Mouse (Mus musculus) liver, embryonic 15.5 days (tissue): ENCODE measurements around the gene Tmem88b. TPM values are rescaled to one million over a fixed set of nuclear protein-coding genes. Genes with fewer than 3 reads are reported as not detected.
A peak's percentile ranks its signal among the peaks of the same experiment; 100 is the strongest.

Source experiments
- ATAC-seq: fragments of 200-750 bp; cut with Nextera tagmentation; 2 replicates; pipeline ENCODE4 v1.8.0; 2017; ENCODE audit warnings: moderate number of reproducible peaks, mild to moderate bottlenecking, moderate library complexity; ENCODE audit not compliant: insufficient read depth
- H3K27ac ChIP-seq: fragments of 300-500 bp; sonication (generic); replicated peaks from 2 replicates; pipeline ENCODE4 v1.5.1; 2015; ENCODE audit warnings: mild to moderate bottlenecking, inconsistent platforms
- H3K27me3 ChIP-seq: fragments of 300-500 bp; sonication (generic); 2 replicates; pipeline ENCODE4 v1.6.1; 2015; ENCODE audit warnings: mild to moderate bottlenecking, inconsistent platforms
- H3K36me3 ChIP-seq: fragments of 300-500 bp; sonication (generic); replicated peaks from 2 replicates; pipeline ENCODE4 v1.6.1; 2015; ENCODE audit warnings: moderate library complexity, mild to moderate bottlenecking, inconsistent platforms
- H3K4me1 ChIP-seq: fragments of 300-500 bp; sonication (generic); replicated peaks from 2 replicates; pipeline ENCODE4 v1.6.1; 2015; ENCODE audit warnings: inconsistent platforms
- H3K4me2 ChIP-seq: fragments of 300-500 bp; sonication (generic); 2 replicates; pipeline ENCODE4 v1.6.1; 2015; ENCODE audit warnings: moderate library complexity, mild to moderate bottlenecking, inconsistent platforms
- H3K4me3 ChIP-seq: fragments of 300-500 bp; sonication (generic); replicated peaks from 2 replicates; pipeline ENCODE4 v1.5.1; 2015; ENCODE audit warnings: mild to moderate bottlenecking, inconsistent platforms
- H3K9ac ChIP-seq: fragments of 300-500 bp; sonication (generic); 2 replicates; pipeline ENCODE4 v1.6.1; 2015; ENCODE audit warnings: moderate library complexity, mild to moderate bottlenecking, inconsistent platforms
- H3K9me3 ChIP-seq: fragments of 300-500 bp; sonication (generic); replicated peaks from 2 replicates; pipeline ENCODE4 v1.6.1; 2016; ENCODE audit warnings: inconsistent platforms
- WGBS: fragments of 180-500 bp; shearing (Covaris S2); methylation state at CpG from one replicate; pipeline ENCODE4 v1.1.7; 2015; ENCODE audit warnings: mixed read lengths; ENCODE audit not compliant: insufficient replicate concordance; 5-methylcytosine and 5-hydroxymethylcytosine counted together
- polyA plus RNA-seq: library from polyadenylated mRNA; unstranded; fragments of >200 nt; fragmentation: Nextera tagmentation; extraction: Ambion mirVana; gene quantifications from 2 replicates; pipeline ENCODE4 v1.2.1, GENCODE M21; 2015

Gene Tmem88b
- polyA plus RNA-seq, 1 experiment from 2014 or later, result 0.13 TPM

GRCm38 (mm10) chr4:155812665-155813181 lies 27.0 kb upstream of the Tmem88b start:
- peak overlapping the region; percentile 74 for H3K4me2 ChIP-seq
- peak overlapping the region; percentile 96 for H3K4me3 ChIP-seq
- no peaks in the 10 kb centered on the region for H3K9me3 ChIP-seq
- H3K36me3 ChIP-seq, result peaks cover 79% of the 10 kb centered on the region
- H3K4me1 ChIP-seq, result peaks cover 34% of the 10 kb centered on the region
- no peaks in the 10 kb centered on the region for H3K27me3 ChIP-seq
- peak; percentile 47 for ATAC-seq
- peak overlapping the region; percentile 99 for H3K9ac ChIP-seq
- H3K27ac ChIP-seq, result peak overlapping the region; percentile 89
- under 1% methylated on average over 49 of the region's 49 CpGs for WGBS

GRCm38 (mm10) chr4:155811929-155812664 lies 26.4 kb upstream of the Tmem88b start, which contains the start of gene Ccnl2:
Ccnl2 (plus strand) TSS chr4:155812489.
- WGBS, result under 1% methylated on average over 59 of the region's 60 CpGs
- ATAC-seq, result peak; percentile 99
- H3K4me3 ChIP-seq, result peak within 1 kb of the TSS; percentile 96
- H3K4me1 ChIP-seq, result peaks cover 34% of the 10 kb centered on the region
- H3K9me3 ChIP-seq, result no peaks in the 10 kb centered on the region
- no peaks in the 10 kb centered on the region for H3K27me3 ChIP-seq
- H3K27ac ChIP-seq, result peak within 1 kb of the TSS; percentile 89
- peaks cover 79% of the 10 kb centered on the region for H3K36me3 ChIP-seq
- H3K4me2 ChIP-seq, result peak within 1 kb of the TSS; percentile 78
- peak within 1 kb of the TSS; percentile 99 for H3K9ac ChIP-seq

GRCm38 (mm10) chr4:155807841-155808240 lies 22.2 kb upstream of the Tmem88b start:
- no peaks in the 10 kb centered on the region for H3K9me3 ChIP-seq
- 79% methylated on average over 3 of the region's 3 CpGs for WGBS
- H3K4me3 ChIP-seq, result no peak overlapping the region
- no peak overlapping the region for H3K27ac ChIP-seq
- H3K36me3 ChIP-seq, result peaks cover 61% of the 10 kb centered on the region
- no peak for ATAC-seq
- peaks cover 34% of the 10 kb centered on the region for H3K4me1 ChIP-seq
- no peak overlapping the region for H3K9ac ChIP-seq
- no peaks in the 10 kb centered on the region for H3K27me3 ChIP-seq
- no peak overlapping the region for H3K4me2 ChIP-seq

GRCm38 (mm10) chr4:155803340-155804041 lies 17.8 kb upstream of the Tmem88b start:
- under 1% methylated on average over 58 of the region's 58 CpGs for WGBS
- Histone ChIP-seq H3K27me3 (peaks cover 18% of the 10 kb centered on the region; the same call in 1 of the 2 replicates), H3K4me2 (peak overlapping the region; percentile 87), H3K4me1 (peaks cover 31% of the 10 kb centered on the region), H3K27ac (peak overlapping the region; percentile 87), H3K9ac (peak overlapping the region; percentile 79), H3K9me3 (no peaks in the 10 kb centered on the region), H3K4me3 (peak overlapping the region; percentile 76), H3K36me3 (peaks cover 33% of the 10 kb centered on the region)
- ATAC-seq, result peak; percentile 99

GRCm38 (mm10) chr4:155802741-155803339 lies 17.2 kb upstream of the Tmem88b start, which contains the start of gene Mrpl20:
Mrpl20 (plus strand) TSS chr4:155802878.
- Histone ChIP-seq H3K27ac (peak within 1 kb of the TSS; percentile 87), H3K36me3 (peaks cover 26% of the 10 kb centered on the region), H3K27me3 (peaks cover 23% of the 10 kb centered on the region), H3K9me3 (no peaks in the 10 kb centered on the region), H3K9ac (peak within 1 kb of the TSS; percentile 79), H3K4me1 (peaks cover 31% of the 10 kb centered on the region), H3K4me2 (peak within 1 kb of the TSS; percentile 87), H3K4me3 (peak within 1 kb of the TSS; percentile 76)
- WGBS, result 7% methylated on average over 12 of the region's 12 CpGs
- ATAC-seq, result peak; percentile 44

GRCm38 (mm10) chr4:155802075-155802474 lies 16.4 kb upstream of the Tmem88b start:
- Histone ChIP-seq H3K27me3 (peaks cover 26% of the 10 kb centered on the region), H3K4me2 (peak overlapping the region; percentile 87), H3K9ac (no peak overlapping the region), H3K4me3 (no peak overlapping the region), H3K4me1 (peaks cover 31% of the 10 kb centered on the region), H3K9me3 (no peaks in the 10 kb centered on the region), H3K27ac (no peak overlapping the region), H3K36me3 (peaks cover 19% of the 10 kb centered on the region)
- no peak for ATAC-seq
- WGBS, result 100% methylated on average over 1 of the region's 1 CpGs

- no peaks in the 10 kb centered on the region for H3K36me3 ChIP-seq
- H3K27ac ChIP-seq, result no peak overlapping the region
- no peak overlapping the region for H3K4me3 ChIP-seq
- H3K4me2 ChIP-seq, result no peak overlapping the region
- H3K9ac ChIP-seq, result no peak overlapping the region
- H3K4me1 ChIP-seq, result peaks cover 5% of the 10 kb centered on the region
- WGBS, result 57% methylated on average over 2 of the region's 2 CpGs
- H3K27me3 ChIP-seq, result peaks cover 33% of the 10 kb centered on the region
- ATAC-seq, result no peak
- H3K9me3 ChIP-seq, result no peaks in the 10 kb centered on the region
Observed at GRCm38 (mm10) chr4:155793730-155794129, 8.1 kb upstream of the Tmem88b start.

- H3K27ac ChIP-seq, result no peak overlapping the region
- peak; percentile 8; the same call in 1 of the 2 replicates for ATAC-seq
Observed at GRCm38 (mm10) chr4:155791240-155791933, 5.7 kb upstream of the Tmem88b start.

GRCm38 (mm10) chr4:155790650-155791161 lies 5.0 kb upstream of the Tmem88b start:
- Histone ChIP-seq H3K4me3 (no peak overlapping the region), H3K4me1 (peaks cover 14% of the 10 kb centered on the region), H3K27me3 (peaks cover 14% of the 10 kb centered on the region), H3K36me3 (no peaks in the 10 kb centered on the region), H3K27ac (no peak overlapping the region), H3K9ac (no peak overlapping the region), H3K9me3 (no peaks in the 10 kb centered on the region), H3K4me2 (no peak overlapping the region)
- 58% methylated on average over 3 of the region's 3 CpGs for WGBS
- peak; percentile 23; the same call in 1 of the 2 replicates for ATAC-seq

More at GRCm38 (mm10) chr4:155791240-155791933, 5.7 kb upstream of the Tmem88b start:
- no peak overlapping the region for H3K4me3 ChIP-seq
- no peaks in the 10 kb centered on the region for H3K9me3 ChIP-seq
- WGBS, result 69% methylated on average over 24 of the region's 24 CpGs
- H3K9ac ChIP-seq, result no peak overlapping the region
- H3K27me3 ChIP-seq, result peaks cover 17% of the 10 kb centered on the region
- no peak overlapping the region for H3K4me2 ChIP-seq
- H3K4me1 ChIP-seq, result peaks cover 11% of the 10 kb centered on the region
- H3K36me3 ChIP-seq, result no peaks in the 10 kb centered on the region

- Histone ChIP-seq H3K4me2 (no peak within 1 kb of the TSS), H3K4me3 (no peak within 1 kb of the TSS), H3K36me3 (no peaks in the 10 kb centered on the region), H3K27me3 (peaks cover 17% of the 10 kb centered on the region), H3K4me1 (peaks cover 21% of the 10 kb centered on the region), H3K9me3 (no peaks in the 10 kb centered on the region), H3K9ac (no peak within 1 kb of the TSS), H3K27ac (no peak within 1 kb of the TSS)
- 67% methylated on average over 3 of the region's 3 CpGs for WGBS
- ATAC-seq, result no peak
Observed at GRCm38 (mm10) chr4:155790021-155790489, 4.4 kb upstream of the Tmem88b start, which contains the start of gene Ankrd65. Ankrd65 (plus strand) TSS chr4:155790439.
